Mouse (Mus musculus) lung, adult 2 months (tissue): Measurements from ENCODE around the gene Tmcc1.

Experiments
- CTCF ChIP-seq: fragments of 200-500 bp; IDR thresholded peaks from 2 replicates; pipeline ENCODE4 v1.5.1; 2011; ENCODE audit warnings: mild to moderate bottlenecking, low read length, control low read depth; ENCODE audit not compliant: insufficient read depth
- POLR2A ChIP-seq: fragments of 200-500 bp; IDR thresholded peaks from 2 replicates; pipeline ENCODE4 v1.6.1; 2011; ENCODE audit warnings: low read depth, mild to moderate bottlenecking, control low read depth, low read length, borderline replicate concordance; ENCODE audit errors: extremely low read depth

GRCm38 (mm10) chr6:116010541-116010940 is 182.7 kb downstream of the Tmcc1 start:
- TF ChIP-seq CTCF, result peak; percentile 92
- TF ChIP-seq POLR2A, result no peak
